Mouse (Mus musculus): ENCODE measurements around the gene Smyd1. TPM values are rescaled to one million over a fixed set of nuclear protein-coding genes. Genes with fewer than 3 reads are reported as not detected.
A peak's percentile ranks its signal among the peaks of the same experiment; 100 is the strongest.
"Not testable (repeated sequence)": the region's sequence is repeated elsewhere in the genome, so short reads cannot be mapped to it uniquely, and the experiment has no call there.

Gene Smyd1
- total RNA-seq, 4 experiments from 2014 or later = 334 to 392 (median 347) TPM

DNA sequence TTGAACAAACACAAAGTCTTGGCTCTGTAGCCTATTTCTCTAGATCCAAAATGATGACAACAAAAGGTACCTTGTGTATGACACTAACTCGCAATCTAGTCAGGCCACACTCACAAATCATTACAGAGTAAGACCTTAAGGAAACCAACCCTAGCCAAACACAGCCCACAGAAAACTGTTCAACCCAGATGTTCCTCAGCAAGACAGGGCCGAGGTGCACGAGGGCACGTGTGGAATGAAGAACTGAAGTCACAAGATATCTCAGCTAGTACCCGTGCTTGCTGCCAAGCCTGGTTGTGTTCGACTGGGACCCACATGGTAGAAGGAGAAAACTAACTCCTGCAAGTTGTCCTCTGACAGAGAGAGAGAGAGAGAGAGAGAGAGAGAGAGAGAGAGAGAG, 7.8 kb upstream of the Smyd1 start:
- no peak for DNase-seq (ENCODE audit: low spot score in 2 of 2)

GRCm38 (mm10) chr6:71324816-71325215, 2.8 kb upstream of the Smyd1 start:
- DNase-seq (ENCODE audit: low spot score in 2 of 2) = no peak

DNA sequence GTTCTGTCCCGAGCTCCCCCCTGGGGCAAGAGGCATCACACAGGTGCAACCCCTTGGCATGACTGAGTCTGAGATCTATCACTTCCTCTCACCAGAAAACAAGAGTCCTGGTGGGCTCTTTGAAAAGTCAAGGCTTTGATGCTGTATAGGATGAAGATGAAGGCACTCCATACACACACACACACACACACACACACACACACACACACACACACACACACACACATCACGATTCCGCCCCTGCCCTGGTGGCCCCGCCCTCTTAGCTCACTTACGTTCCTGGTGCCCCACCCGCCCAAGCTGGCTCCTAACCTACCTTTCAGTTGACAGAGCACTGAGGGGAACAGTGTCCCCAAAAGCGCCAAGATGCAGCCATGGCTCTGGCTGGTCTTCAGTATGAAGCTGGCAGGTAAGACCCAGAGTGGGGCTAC, 473 bp upstream of the Smyd1 start, which contains the start of gene Cd8b1:
Gene Cd8b1, plus strand, starts transcription at position 298 of the 431 bp plus-strand sequence.
- DNase-seq (ENCODE audit: low spot score in 2 of 2) = no peak

GRCm38 (mm10) chr6:71307486-71307885, 14.5 kb downstream of the Smyd1 start:
- no peak for DNase-seq (ENCODE audit: low spot score in 2 of 2)

- DNase-seq (ENCODE audit: low spot score in 2 of 2) = no peak
Observed at GRCm38 (mm10) chr6:71302097-71302731, 19.8 kb downstream of the Smyd1 start.

- no peak for DNase-seq (ENCODE audit: low spot score in 2 of 2)
Observed at GRCm38 (mm10) chr6:71298751-71299150, 23.3 kb downstream of the Smyd1 start.

GRCm38 (mm10) chr6:71298051-71298450, 24.0 kb downstream of the Smyd1 start:
- no peak for DNase-seq (ENCODE audit: low spot score in 2 of 2)

DNA sequence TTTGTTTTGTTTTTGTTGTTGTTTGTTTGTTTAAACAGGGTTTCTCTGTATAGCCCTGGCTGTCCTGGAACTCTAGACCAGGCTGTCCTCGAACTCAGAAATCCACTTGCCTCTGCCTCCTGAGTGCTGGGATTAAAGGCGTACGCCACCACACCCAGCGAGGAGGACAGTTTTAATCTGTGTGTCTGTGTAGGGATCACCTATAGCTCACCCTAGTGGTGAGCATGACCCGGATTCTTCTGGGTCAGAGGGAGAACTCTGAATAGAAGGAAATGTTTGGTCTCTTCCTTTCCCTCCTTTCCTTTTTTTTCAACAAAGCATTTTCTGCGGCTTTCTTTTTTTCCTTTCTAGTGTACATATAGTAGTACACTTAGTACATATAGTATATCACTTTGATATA, 26.7 kb downstream of the Smyd1 start:
- DNase-seq (ENCODE audit: low spot score in 2 of 2) = no peak

DNA sequence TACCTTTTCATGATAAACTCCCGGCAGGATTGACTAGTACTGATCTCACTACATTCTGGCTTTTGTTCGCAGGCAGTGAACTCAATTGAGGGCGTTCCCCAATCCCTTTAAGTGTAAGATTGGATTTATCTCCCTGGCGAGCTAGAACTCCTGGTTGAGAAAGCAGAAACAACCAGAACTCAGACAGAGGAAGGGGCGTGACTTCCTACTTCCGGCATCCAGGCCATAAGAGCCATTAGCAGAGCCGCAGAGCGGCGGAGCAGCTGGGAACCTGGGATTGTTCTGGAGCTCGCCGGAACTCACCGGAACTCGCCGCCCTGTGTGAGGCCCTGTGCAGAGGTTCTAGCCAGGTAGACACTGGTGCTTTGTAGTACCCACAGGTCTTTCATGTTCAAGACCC, 28.5 kb downstream of the Smyd1 start:
- DNase-seq (ENCODE audit: low spot score in 2 of 2) = no peak

- DNase-seq (ENCODE audit: low spot score in 2 of 2) = no peak
Observed at GRCm38 (mm10) chr6:71279418-71279817, 42.6 kb downstream of the Smyd1 start.

DNA sequence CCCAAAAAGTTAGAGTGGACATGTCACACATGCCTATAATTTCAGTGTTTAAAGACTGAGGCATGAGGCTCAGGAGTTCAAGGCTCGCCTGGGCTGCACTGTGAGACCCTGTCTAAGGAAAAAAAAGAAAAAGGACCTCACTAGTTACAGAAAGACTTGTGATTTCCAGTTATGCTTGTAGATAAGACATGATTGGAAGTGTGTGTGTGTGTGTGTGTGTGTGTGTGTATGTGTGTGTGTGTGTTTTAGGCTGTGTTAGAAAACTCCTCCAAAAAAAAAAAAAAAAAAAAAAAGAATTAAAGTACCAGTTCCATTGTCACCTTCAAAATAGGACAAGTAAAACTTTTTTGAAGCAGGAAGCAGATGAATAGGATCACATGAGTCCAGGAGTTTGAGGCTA, 47.4 kb downstream of the Smyd1 start:
- no peak for DNase-seq (ENCODE audit: low spot score in 2 of 2)

- no peak for DNase-seq (ENCODE audit: low spot score in 2 of 2)
Observed at GRCm38 (mm10) chr6:71273715-71274114, 48.3 kb downstream of the Smyd1 start.

DNA sequence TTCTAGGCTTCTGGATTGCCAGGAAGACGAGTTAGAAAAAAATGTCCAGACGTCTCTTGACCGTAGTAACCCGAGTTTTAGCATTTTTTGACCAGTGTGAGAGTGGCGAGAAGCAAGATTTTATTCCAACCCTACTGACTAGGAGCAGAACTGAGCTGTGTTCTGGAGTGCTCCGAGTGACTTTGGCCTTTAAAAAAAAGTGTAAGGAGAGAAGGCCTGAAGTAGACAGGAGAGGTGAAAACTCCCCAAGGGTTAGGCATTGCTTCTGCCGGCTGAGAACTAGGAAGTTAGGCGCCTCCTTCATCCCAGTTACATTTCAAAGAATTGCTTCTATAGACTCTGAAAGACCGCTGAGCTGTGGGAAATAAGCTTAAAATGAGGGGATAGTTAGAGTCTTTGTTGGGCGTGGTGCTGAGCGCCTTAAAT, 49.7 kb downstream of the Smyd1 start:
- no peak for DNase-seq (ENCODE audit: low spot score in 2 of 2)

DNA sequence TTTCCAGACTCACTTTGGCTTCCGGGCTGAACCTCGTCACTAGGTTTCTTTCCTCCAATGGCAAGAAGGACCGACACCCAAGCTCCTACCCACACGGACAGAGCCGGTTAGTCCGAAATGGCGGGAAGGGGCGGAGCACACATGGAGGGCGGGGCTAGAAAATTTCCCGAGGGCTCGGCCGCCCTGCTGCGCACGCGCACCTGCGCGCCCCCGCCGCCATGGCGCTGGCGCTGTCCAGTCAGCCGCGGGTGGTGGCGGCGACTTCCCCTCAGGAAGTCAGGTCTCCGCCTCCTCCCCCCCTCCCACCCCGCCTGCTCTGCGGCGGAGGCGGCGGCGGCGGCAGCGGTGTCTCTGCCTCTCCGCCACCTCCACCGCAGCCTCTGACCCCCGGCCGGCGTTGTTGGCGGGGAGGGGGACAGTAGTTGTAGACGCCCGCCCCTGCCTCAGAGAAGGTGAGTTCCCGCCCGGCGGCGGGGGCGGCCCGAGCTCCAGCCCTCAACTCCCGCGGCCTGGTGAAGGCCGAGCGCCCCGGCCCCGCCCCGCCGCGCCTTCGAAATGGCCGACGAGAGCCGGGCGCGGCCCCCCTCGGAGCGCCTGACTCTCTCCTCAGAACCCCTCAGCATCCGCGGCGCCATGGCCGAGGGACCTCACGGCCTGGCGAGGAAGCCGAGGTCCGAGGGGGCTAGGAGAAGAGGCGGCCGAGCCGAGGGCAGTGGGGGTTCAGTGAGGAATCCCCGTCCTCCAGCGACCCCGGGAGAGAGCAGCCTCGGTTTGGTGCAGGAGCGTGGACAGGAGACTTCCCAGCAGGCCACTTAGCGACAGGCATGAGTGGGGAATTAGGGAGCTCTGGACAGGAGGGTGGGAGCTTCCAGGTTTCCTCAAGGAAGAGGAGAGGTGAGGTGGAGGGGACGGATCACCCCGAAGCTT, 50.4 kb downstream of the Smyd1 start, which contains the start of gene Krcc1:
Gene Krcc1, plus strand, starts transcription at position 289 of the 927 bp plus-strand sequence.
- peak; percentile 94 to 97 for DNase-seq (ENCODE audit: low spot score in 2 of 2)

DNA sequence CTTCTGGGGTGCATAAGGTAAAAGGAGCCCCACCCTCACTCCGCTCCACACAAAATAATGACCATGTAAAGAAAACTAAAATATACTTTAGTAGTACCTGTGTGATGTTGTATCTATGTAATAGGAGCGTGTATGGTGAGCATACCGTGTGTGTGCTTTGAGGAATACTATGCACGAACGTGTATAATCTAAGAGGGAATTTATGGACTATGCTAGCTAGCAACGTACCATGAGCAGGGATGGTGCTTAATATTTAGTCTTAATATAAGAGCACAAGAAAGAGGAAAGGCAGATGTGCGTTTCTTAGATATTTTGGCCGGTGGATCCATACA, 51.0 kb downstream of the Smyd1 start:
- DNase-seq (ENCODE audit: low spot score in 2 of 2) = no peak

GRCm38 (mm10) chr6:71270301-71271056, 51.6 kb downstream of the Smyd1 start:
- DNase-seq (ENCODE audit: low spot score in 2 of 2) = peak in 1 of 2 experiments; percentile 17

DNA sequence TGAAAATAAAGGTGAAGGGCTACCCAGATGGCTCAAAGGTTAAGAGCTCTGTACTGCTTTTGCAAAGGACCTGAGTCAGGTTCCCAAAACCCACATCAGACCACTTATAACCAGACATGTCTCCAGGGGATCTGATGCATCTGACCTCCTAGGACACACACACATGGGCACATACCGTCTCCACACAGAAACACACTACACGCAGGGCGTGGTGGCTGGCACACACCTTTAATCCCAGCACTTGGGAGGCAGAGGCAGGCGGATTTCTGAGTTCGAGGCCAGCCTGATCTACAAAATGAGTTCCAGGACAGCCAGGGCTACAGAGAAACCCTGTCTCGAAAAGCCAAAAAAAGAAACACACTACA, 52.4 kb downstream of the Smyd1 start:
- not testable (repeated sequence) for DNase-seq (ENCODE audit: low spot score in 2 of 2)

GRCm38 (mm10) chr6:71268929-71269685, 52.9 kb downstream of the Smyd1 start:
- peak; percentile 27 to 57 for DNase-seq (ENCODE audit: low spot score in 2 of 2)

DNA sequence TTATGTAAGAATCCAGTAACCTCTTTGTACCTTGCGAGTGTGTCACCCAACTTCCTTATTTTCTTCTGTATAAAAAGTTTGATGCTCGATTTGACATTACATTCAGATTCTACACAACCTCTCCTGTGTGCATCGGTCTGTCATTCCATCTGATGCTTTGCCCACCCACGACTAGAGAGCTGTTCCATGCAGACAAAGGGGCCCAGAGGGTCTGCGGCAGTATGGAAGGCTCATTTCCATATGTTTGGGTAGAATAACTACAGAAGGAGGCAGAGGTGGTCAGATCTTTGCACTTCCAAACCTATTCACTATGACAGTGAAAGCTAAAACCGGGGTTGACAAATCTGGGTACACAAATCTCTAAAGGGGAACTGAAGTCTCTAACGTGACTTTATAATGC, 54.4 kb downstream of the Smyd1 start:
- DNase-seq (ENCODE audit: low spot score in 2 of 2) = not testable (repeated sequence)

GRCm38 (mm10) chr6:71262142-71262833, 59.7 kb downstream of the Smyd1 start:
- DNase-seq (ENCODE audit: low spot score in 2 of 2) = peak; percentile 45 to 48

Measured in gastrocnemius, adult 8-10 months (tissue).